Mouse (Mus musculus) megakaryocyte, embryonic 14.5 days (primary cell): ENCODE data around the gene Frs2. TPM values are rescaled to one million over a fixed set of nuclear protein-coding genes. Genes with fewer than 3 reads are reported as not detected.

Source experiments
- H3K27me3 ChIP-seq: replicated peaks from 2 replicates; pipeline ENCODE3; 2012; ENCODE audit warnings: inconsistent platforms
- H3K36me3 ChIP-seq: replicated peaks from 2 replicates; pipeline ENCODE3; 2012; ENCODE audit warnings: low read length, inconsistent platforms, mixed read lengths
- H3K4me1 ChIP-seq: 2 replicates; pipeline ENCODE4 v1.6.1; 2012; ENCODE audit warnings: inconsistent platforms
- H3K4me3 ChIP-seq: replicated peaks from 2 replicates; pipeline ENCODE3; 2012; ENCODE audit warnings: moderate library complexity, mild to moderate bottlenecking, inconsistent platforms
- H3K9me3 ChIP-seq: 2 replicates; pipeline ENCODE4 v1.6.1; 2012; ENCODE audit warnings: inconsistent platforms
- FLI1 ChIP-seq: IDR thresholded peaks from 2 replicates; pipeline ENCODE4 v1.6.1; 2012; ENCODE audit warnings: low read length, inconsistent platforms, mixed read lengths
- GATA1 ChIP-seq: IDR thresholded peaks from 3 replicates; pipeline ENCODE4 v1.6.1; 2012; ENCODE audit warnings: mixed read lengths, low read length, inconsistent platforms, borderline replicate concordance
- polyA plus RNA-seq: library from polyadenylated mRNA; stranded (reverse); fragments of >175 nt; gene quantifications from 2 replicates; pipeline ENCODE4 v1.2.3, GENCODE M21; 2012; ENCODE audit warnings: low replicate concordance; ENCODE audit not compliant: insufficient read depth

Gene Frs2
- polyA plus RNA-seq, 1 experiment = 1.5 TPM

DNA sequence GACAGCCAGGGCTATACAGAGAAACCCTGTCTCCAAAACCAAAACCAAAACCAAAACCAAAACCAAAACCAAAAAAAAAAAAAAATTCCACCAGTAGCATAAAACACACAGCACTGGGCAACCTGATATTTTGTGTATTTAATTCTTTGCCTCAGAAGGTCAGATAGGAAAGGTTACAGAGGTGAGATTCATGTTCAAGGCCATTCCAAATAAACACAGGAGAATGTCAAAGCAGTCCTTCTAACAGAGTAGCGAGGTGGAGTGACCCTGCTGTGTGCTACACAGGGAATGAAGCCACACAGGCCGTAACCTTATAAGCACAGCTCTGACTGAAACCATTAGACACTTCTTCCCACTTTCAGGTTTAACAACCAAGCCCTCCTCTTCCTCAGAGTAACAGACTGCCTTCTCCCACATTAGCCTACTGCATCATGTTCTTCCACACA lies 66.4 kb downstream of the Frs2 start:
- no peaks in the 10 kb centered on the region for H3K9me3 ChIP-seq
- no peaks in the 10 kb centered on the region for H3K27me3 ChIP-seq
- peaks cover 83% of the 10 kb centered on the region for H3K36me3 ChIP-seq
- TF ChIP-seq GATA1 (no peak), FLI1 (no peak)
- peak overlapping the region; percentile 87 for H3K4me3 ChIP-seq
- peaks cover 58% of the 10 kb centered on the region for H3K4me1 ChIP-seq

DNA sequence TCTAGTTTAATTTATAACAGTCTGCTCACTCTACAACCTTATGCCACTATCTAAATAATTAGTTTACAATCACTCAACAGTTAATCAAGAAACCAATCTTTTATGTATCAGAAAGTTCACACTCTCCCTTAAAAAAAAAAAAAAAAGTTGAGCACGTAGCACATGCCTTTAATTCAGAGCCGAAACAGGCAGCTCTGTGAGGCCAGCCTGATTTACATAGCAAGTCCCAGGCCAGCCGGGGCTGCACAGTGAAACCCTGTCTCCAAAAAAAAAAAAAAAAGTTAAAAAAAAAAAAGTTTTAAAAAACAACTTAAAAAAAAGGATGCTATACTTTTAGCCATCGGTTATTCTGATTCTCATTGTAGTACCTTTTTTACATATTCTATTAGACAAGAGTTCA lies 67.0 kb downstream of the Frs2 start:
- TF ChIP-seq FLI1 (no peak), GATA1 (no peak)
- Histone ChIP-seq H3K36me3 (peaks cover 85% of the 10 kb centered on the region), H3K9me3 (no peaks in the 10 kb centered on the region)

DNA sequence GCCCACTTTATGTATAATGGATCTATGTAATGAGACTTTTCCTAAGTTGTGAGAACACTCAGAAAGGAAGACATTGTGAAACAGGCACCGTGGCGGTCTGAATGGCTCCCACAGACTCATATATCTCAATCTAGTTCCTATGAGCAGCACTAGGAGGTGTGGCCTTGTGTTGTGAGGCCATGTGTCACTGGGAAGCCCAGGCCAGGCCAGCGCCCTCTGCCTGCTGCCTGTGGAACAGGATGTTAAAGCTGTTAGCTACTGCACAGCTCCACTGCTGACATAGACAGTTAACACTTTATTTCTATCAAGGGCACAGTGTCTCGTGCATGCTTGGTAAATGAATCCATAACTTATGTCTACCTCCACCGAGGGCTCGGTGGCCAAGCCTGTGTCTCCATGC lies 70.0 kb downstream of the Frs2 start:
- H3K27me3 ChIP-seq = no peaks in the 10 kb centered on the region
- H3K4me3 ChIP-seq = no peak overlapping the region
- H3K9me3 ChIP-seq = no peaks in the 10 kb centered on the region
- peaks cover 84% of the 10 kb centered on the region for H3K36me3 ChIP-seq
- TF ChIP-seq FLI1 (no peak), GATA1 (no peak)
- H3K4me1 ChIP-seq = peaks cover 57% of the 10 kb centered on the region

More for the DNA sequence above, 67.0 kb downstream of the Frs2 start:
- H3K4me1 ChIP-seq = peaks cover 64% of the 10 kb centered on the region
- H3K27me3 ChIP-seq = no peaks in the 10 kb centered on the region
- H3K4me3 ChIP-seq = no peak overlapping the region

DNA sequence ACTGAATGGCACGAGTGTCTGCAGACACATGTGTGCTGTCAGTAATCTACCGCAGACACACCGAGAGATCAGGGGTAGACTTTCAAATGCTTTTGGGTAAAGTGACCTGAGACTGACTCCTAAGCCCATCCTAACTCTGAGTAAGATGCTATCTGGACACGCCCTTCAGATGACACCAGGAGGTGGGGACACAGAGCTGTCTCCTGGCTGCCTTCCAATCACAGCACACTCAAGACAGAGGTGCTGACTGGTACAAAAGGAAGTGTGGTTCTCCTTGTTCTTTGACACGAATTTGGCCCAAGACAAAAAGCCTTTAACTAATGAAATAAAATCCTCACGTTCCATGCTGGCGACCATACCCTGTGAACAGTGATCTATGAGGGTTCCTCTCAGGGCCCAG lies 75.2 kb downstream of the Frs2 start:
- Histone ChIP-seq H3K27me3 (no peaks in the 10 kb centered on the region), H3K4me3 (no peak overlapping the region), H3K36me3 (peaks cover 86% of the 10 kb centered on the region), H3K9me3 (no peaks in the 10 kb centered on the region), H3K4me1 (peaks cover 48% of the 10 kb centered on the region)
- TF ChIP-seq FLI1 (no peak), GATA1 (no peak)

DNA sequence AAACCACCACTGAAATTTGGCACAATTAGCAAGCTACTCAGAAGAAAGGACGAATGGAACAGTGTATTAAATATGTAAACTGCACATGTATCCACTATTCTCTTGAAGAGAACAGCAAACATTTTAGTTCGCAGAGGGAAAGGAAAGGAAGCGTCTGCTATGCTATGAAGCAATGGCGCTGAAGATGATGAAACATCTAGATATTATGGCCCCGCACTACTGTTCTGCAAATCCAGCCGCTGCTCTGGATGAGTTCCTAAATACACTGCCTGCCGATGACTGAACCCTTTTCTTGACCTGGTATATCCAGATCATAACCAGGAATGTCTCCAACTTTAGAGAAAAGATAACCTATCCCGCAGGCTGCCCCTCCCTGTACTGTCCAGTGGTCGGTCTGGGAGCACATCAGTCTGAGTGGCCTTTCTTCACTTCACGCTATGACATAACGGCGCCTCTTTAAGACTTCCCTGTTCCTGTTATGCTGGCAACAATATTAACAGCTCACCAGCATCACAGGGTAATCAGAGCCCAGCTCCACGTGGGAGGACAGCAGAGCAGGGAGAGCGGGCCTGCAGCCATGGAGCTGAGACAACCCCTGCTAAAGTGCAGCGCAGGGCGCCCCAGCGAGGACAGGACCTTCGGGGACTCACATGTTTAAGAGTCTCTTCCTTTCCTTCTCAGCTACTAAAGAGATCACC lies 76.0 kb downstream of the Frs2 start:
- TF ChIP-seq GATA1 = no peak
- TF ChIP-seq FLI1 = no peak
- Histone ChIP-seq H3K36me3 (peaks cover 78% of the 10 kb centered on the region), H3K4me1 (peaks cover 52% of the 10 kb centered on the region), H3K27me3 (no peaks in the 10 kb centered on the region), H3K4me3 (no peak overlapping the region), H3K9me3 (no peaks in the 10 kb centered on the region)

DNA sequence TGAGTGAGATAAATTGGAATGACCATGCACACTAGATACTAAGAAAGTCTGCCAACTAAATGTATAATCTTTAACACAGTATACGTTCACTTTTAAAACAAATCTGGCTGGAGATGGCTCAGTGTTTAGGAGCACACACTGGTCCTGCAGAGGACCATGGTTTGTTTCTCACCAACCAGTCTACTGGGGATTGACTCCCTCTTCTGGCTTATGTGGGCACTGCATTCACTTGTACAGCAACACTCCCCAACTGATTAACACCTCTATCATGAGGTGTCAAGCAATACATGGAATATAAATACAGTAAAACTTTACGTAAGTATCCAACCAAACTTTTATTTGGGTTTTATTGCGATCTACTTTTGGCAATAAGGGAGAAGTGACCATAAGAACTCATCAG lies 79.2 kb downstream of the Frs2 start:
- Histone ChIP-seq H3K4me1 (peaks cover 60% of the 10 kb centered on the region), H3K4me3 (no peak overlapping the region), H3K36me3 (peaks cover 49% of the 10 kb centered on the region), H3K27me3 (no peaks in the 10 kb centered on the region), H3K9me3 (no peaks in the 10 kb centered on the region)
- TF ChIP-seq FLI1 = no peak
- TF ChIP-seq GATA1 = no peak

DNA sequence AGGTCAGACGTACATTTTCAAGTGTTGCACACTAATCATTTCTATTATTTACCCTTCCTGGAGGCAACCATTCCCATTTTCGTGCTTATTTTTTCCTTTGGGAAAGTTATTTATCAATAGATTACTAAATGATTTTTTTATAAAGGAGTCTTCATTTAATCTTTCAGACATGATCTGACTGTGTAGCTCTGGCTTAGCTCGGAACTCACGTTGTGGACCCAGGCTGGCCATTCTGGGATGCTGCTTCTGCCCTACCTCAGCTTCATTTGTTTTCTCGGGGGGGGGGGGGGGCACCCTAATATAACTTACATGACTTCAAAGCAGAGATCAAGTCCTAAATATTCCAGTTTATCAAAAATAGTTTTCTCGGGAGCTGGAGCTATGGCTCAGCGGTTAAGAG lies 84.3 kb downstream of the Frs2 start:
- no peaks in the 10 kb centered on the region for H3K9me3 ChIP-seq
- H3K4me3 ChIP-seq = peak overlapping the region; percentile 100
- H3K4me1 ChIP-seq = peaks cover 54% of the 10 kb centered on the region
- H3K27me3 ChIP-seq = no peaks in the 10 kb centered on the region
- TF ChIP-seq FLI1 (no peak), GATA1 (no peak)
- peaks cover 34% of the 10 kb centered on the region for H3K36me3 ChIP-seq

DNA sequence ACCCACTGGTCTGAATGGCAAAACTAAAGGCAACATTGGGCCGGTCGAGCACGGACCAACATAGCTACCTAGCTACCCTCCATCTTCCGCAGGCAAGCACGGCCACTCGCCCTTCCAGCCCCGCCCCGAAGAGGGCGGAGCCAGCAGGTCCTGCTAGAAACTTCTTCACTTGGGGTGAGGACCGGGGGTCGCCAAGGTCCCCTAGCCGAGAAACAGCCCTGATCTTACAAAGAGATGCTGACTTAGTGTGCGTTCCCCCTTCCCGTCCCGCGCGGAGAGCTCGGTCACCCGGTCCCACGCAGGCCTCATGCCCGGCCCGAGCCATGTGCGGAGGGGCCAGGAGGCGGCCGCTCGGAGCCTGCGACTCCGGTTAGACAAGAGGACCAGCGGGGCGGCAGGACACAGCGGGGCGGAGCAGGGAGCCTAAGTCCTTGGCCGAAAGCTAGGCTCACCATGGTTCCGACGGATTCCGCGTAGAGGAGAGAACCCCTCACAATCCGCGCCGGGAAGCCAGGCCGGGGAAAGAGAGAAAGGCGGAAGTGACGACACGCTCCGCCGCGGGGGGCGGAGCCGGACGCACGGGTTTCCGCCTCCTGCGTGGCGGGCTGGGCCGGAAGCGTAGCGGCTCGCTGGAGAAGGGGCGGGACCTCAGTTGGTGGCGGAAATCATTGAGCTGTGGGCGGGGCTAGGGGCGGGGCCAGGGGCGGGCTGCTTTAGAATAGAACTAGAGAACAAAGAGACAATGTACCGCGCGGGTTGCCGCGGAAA lies 84.9 kb downstream of the Frs2 start, which contains the start of gene Cct2:
TSS of gene Cct2 (minus strand) at position 561 of the 768 bp plus-strand sequence.
- peaks cover 54% of the 10 kb centered on the region for H3K4me1 ChIP-seq
- peaks cover 38% of the 10 kb centered on the region for H3K36me3 ChIP-seq
- TF ChIP-seq FLI1 = peak; percentile 48; the same call in 1 of the 2 replicates
- TF ChIP-seq GATA1 = no peak
- H3K9me3 ChIP-seq = no peaks in the 10 kb centered on the region
- H3K4me3 ChIP-seq = peak within 1 kb of the TSS; percentile 100
- no peaks in the 10 kb centered on the region for H3K27me3 ChIP-seq

DNA sequence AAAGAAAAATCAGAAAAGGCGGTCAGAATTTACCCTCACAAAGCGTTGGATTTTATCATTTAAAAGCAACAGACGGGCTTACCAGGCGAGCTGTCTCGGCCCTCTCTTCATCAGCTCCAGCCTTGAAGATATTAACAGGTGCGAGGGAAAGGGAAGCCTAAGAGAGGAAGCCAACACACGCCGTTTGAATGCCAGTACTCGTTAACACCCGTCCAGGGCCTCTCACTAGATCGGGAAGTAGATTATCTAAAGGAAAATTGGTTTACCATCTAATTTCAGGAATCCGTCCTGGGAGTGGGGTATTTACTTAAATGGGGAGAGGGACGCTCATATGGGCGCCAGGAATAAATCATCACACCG lies 85.5 kb downstream of the Frs2 start:
- Histone ChIP-seq H3K27me3 (no peaks in the 10 kb centered on the region), H3K4me1 (peaks cover 54% of the 10 kb centered on the region), H3K4me3 (peak overlapping the region; percentile 100), H3K36me3 (peaks cover 42% of the 10 kb centered on the region), H3K9me3 (no peaks in the 10 kb centered on the region)
- no peak for TF ChIP-seq FLI1

DNA sequence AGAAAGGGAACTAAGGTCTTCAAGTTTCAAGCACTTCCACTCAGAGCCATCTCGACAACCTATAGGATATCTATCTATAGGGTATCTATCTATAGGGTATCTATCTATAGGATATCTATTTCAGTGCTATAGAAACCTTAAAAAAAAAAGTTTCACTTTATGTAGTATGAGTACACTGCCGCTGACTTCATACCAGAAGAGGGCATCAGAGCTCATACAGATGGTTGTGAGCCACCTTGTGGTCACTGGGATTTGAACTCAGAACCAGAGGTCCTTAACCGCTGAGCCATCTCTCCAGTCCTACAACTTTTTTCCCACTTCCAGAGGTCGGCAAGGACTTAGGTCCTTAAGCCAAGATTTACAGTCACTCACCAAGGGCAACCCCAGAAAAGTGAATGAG lies 92.7 kb downstream of the Frs2 start:
- TF ChIP-seq GATA1 = no peak
- no peak for TF ChIP-seq FLI1
- H3K27me3 ChIP-seq = no peaks in the 10 kb centered on the region
- H3K4me3 ChIP-seq = no peak overlapping the region
- H3K9me3 ChIP-seq = no peaks in the 10 kb centered on the region
- H3K36me3 ChIP-seq = peaks cover 99% of the 10 kb centered on the region
- H3K4me1 ChIP-seq = peaks cover 17% of the 10 kb centered on the region

DNA sequence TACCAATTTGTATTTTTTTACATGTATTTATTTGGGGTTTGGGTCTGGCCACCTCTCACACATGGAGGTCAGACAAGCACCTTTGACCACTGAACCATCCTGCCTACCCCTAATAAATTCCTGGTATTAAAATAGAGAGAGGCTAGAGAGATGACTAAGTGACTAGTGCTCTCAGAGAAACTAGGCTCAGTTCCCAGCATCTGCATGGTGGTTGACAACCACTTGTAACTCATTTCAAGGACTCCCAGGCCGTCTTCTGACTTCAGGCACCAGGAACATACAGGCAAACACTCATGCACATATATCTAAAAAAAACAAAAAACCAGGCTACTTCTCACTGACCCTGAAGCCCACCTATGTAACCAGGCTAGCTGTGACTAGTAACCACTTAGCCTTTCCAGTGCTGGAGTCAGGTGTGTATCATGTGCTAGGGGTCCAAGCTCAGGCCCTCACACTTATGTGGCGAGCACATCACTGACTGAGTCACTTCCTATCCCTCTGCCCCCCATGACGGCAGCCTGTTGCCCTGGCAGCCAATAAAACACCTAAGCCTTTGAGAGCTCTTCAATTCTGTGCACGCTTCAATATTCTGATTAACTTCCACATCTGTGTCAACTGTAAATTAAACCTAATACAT lies 98.3 kb downstream of the Frs2 start:
- H3K4me3 ChIP-seq = no peak overlapping the region
- peaks cover 6% of the 10 kb centered on the region for H3K27me3 ChIP-seq
- H3K36me3 ChIP-seq = peaks cover 70% of the 10 kb centered on the region
- peaks cover 12% of the 10 kb centered on the region for H3K4me1 ChIP-seq
- TF ChIP-seq GATA1 (no peak), FLI1 (no peak)
- no peaks in the 10 kb centered on the region for H3K9me3 ChIP-seq
